Mouse (Mus musculus) gastrocnemius, postnatal 10 days (tissue): Measurements from ENCODE around the gene Smarca1. TPM values are rescaled to one million over a fixed set of nuclear protein-coding genes. Genes with fewer than 3 reads are reported as not detected.

Source experiments
- DNase-seq: peaks from one replicate; pipeline ENCODE4 v3.0.0; 2021; ENCODE audit warnings: mixed read lengths
- long read RNA-seq, 2 experiments: library from polyadenylated mRNA; stranded (forward); transcript quantifications; one replicate each; pipeline ENCODE4 v2.0.0; 2021
- total RNA-seq, 2 experiments: library from RNA; stranded (reverse); gene quantifications; 2 replicates each; pipeline ENCODE4 v1.2.3; 2021

Smarca1 gene
- total RNA-seq: 1 to 10 TPM; 3.2 to 5.0 TPM
- long read RNA-seq, experiment 1, partial matches to known transcripts: 0 of 2 reads
- long read RNA-seq, experiment 1, other reads (novel, unspliced or antisense): 2 of 2 reads
- long read RNA-seq, experiment 2, partial matches to known transcripts: 0 of 3 reads
- long read RNA-seq, experiment 2, other reads (novel, unspliced or antisense): 3 of 3 reads

DNA sequence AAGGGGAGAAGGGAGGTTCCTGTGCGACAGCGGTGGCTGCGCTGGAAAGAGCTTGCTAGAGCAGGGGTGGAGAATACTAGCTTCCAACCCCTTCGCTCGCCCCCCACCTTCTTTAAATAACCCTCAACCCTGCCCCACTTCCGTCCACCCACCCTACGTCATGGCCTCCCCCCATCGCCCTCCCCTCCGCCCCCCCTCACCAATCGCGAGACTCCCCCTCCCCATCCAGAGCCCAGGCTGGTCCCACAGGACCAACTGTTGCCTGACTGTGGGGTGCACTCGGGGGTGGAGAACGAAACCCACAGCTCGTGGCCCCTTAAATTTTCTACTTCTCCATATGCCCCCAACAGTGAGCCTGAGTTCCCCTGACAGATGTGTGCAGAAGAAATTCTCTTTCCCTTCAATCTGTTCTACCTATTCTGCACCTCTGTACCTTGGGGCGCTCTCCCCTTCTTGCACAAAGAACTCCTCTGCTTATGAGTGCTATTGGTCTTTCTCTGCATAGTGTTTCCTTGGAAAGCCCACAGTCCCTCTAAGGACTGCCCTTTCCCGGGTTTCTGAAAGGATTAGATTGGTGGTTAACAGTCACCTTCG, at the start of gene Smarca1:
Gene Smarca1 (minus strand): TSS at position 544 of the 594 bp plus-strand sequence.
- DNase-seq: no peak

DNA sequence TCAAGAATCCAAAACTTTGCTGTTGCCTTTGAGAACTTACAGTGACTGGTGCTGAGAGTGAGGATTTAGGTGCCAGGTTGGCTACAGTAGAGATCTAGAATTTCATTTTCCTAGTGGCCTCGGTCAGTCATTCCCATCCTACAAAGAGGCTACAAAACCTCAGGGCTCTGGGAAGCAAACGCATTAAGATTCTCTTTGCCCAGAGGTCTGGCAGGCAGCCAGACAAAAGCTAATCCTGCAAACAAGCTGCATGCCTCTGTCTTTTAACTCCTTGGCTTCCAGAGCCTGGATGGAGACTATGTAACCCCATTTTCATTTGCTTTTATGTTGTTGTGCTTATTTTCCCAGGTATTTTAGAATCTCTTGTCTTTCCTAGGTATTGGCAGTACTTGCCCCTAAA, 45.0 kb upstream of the Smarca1 start:
- peak; percentile 32 for DNase-seq

GRCm38 (mm10) chrX:47936885-47937284, 44.1 kb upstream of the Smarca1 start:
- DNase-seq: no peak

DNA sequence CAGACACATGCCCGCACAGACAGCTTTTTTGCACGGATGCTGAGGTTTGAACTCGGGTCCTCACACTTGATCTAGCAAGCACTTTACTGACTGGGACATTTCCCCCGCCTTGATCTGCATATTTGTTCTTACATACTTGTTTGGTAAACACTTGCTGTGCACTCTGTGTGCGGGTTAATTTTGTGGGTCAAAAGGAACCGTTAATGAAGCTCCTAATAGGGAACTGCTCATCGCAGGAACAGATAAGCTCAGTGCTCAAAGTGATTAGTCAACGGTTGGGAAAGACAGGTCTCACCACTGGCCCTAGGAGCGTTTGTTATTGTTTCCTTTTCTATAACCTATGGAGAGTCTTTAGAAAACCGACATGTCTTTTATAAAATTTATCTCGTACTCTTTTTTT, 41.6 kb upstream of the Smarca1 start:
- DNase-seq: no peak

GRCm38 (mm10) chrX:47930449-47930848, 37.7 kb upstream of the Smarca1 start:
- DNase-seq: no peak

- no peak for DNase-seq
Measured at GRCm38 (mm10) chrX:47927981-47928380, 35.2 kb upstream of the Smarca1 start.

DNA sequence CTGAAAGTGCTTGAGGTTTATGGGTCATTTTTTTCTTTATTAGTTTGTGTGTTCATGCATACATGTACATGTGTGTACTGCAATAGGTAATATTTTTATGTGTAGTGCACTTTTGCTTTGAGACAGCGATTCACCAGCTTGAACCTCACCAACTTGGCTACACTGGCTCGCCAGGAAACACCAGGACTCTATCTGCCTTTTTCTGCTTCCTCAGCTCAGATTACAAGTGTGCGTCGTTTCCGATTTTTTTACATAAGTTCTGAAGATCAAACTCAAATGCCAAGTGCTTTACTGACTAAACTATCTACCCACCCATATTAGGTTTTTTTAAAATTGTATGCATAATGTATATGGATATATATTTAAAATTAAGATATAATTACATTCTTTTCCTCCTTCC, 27.8 kb upstream of the Smarca1 start:
- no peak for DNase-seq

GRCm38 (mm10) chrX:47916831-47917230, 24.1 kb upstream of the Smarca1 start:
- no peak for DNase-seq

- no peak for DNase-seq
Measured at GRCm38 (mm10) chrX:47913543-47913938, 20.8 kb upstream of the Smarca1 start.

- no peak for DNase-seq
Measured at GRCm38 (mm10) chrX:47912904-47913542, 20.2 kb upstream of the Smarca1 start.

- DNase-seq: peak; percentile 64
Measured at GRCm38 (mm10) chrX:47912306-47912792, 19.6 kb upstream of the Smarca1 start, which contains the start of gene Ocrl. Gene Ocrl, plus strand, starts transcription at chrX:47912387.

- DNase-seq: peak; percentile 6
Measured at GRCm38 (mm10) chrX:47891907-47892430, 805 bp downstream of the Smarca1 start.

DNA sequence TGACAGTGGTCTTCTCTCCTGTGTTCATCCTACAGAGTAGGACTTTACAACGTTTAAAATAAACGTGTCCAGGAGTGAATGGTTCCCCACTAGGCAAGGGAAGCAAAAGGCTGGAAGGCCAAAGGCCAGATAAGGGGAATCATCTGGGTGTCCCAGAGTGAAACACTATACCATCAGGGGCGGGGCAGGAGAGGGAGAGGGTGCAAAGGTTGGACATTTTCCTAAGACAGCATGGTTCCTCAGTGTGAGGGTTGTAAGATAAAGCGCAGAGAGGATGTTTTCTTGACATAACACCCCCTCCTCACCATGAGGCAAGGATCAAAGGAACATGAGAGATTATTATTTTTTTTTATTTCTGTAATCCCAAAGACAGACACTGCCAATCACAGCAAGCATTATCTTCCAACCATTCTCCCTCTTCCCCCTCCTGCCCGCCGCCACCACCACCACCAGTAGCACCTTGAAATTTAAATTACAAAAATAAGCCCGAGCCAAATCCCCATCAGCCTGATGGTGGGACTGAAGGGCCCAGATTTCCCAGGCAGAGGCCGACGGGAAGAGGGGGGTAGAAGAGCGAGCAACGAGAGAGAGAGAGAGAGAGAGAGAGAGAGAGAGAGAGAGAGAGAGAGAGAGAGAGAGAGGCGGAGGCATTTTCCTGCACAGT, 1.4 kb downstream of the Smarca1 start:
- peak; percentile 1 for DNase-seq

GRCm38 (mm10) chrX:47887401-47887800, 5.4 kb downstream of the Smarca1 start:
- DNase-seq: no peak

- DNase-seq: no peak
Measured at GRCm38 (mm10) chrX:47882813-47883212, 10.0 kb downstream of the Smarca1 start.

DNA sequence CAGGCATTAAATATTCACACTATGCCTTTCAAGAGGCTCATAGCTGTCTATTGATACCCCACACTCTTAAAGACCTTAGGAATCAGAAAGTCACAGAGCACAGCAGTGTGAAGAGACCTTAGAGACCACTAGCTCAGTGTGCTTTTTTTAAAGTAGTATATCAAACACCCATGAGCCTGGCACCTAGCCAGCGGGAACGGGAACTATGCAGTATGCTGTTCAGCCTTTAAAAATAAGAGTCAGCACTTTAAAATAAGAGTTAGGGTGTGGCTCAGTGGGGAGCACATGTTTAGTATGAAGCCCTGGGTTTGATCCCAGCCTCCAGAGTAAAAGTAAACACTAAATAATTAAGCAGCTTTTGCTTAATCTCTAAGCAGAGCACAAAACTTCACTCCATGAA, 12.7 kb downstream of the Smarca1 start:
- peak; percentile 30 for DNase-seq

GRCm38 (mm10) chrX:47858544-47858943, 34.2 kb downstream of the Smarca1 start:
- no peak for DNase-seq

DNA sequence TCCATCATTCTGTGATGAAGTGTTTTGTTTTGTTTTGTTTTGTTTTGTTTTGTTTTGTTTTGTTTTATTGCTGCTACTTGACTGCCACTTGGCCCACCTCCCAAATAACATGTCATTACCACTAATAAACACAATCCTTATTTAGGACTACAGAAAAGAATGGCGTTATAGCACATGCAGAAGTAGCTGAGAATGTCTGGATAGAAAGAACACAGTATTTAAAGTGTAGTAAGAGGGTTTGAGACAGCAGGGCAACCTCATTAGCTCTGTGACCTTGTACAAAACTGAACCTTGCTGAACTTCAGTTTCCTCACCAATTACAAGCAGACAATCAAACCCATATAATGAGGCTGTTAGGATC, 57.0 kb downstream of the Smarca1 start:
- DNase-seq: no peak

- DNase-seq: no peak
Measured at GRCm38 (mm10) chrX:47835098-47835834, 57.5 kb downstream of the Smarca1 start.

DNA sequence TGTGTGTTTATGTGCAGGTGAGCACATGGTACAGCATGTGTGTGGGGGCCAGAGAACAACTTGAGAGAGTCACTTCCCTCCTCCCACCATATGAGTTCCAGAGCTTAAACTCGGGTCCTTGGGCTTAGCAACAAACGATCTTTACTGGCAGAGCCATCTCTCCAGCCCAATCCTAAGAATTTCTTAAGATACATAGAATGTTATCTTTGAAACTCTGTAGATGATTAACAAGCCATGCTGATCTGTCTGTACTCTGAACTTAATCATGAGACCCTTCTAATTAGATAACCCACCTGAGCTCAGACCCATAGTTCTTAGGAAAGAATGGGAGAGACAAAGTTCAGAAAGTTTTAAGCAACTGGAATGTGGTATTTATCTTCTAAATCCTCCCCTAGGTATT, 59.3 kb downstream of the Smarca1 start:
- DNase-seq: no peak

DNA sequence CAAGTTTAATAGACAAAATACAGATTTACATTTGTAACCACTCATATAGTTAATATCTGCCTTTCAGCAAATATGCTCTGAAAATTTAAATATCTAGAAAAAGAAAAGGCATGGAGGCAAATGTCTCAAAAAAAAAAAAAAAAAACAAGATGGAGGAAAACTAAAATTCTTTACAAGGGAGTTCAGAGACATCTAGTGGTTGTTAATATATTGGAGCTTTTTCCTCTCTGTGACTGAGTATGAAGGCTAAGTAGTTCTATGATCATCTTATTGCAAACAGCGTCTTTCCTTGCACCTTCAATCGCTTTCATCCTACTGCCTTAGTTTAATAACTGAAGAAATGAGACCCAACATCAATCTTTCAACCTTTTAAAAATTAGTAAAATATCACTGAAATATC, 72.2 kb downstream of the Smarca1 start:
- DNase-seq: no peak

DNA sequence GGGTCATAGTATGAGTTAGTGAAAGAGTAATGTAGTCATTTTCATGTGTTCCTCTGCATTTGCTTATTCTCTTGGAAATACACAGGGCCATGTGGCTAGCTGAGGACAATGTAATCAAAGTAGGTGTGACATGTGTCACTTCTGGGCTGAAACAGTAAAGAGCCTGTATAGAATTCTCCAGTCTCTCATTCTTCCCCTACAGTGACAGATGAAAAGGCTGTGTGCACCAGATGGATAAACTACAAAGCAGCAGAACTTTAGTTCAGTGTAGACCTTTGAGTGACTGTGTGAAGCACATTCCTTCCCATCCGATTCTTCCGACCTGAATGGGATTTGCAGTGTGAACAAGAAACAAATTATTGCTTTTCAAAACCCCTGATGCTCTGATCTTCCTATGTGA, 84.1 kb downstream of the Smarca1 start:
- no peak for DNase-seq
